Mouse (Mus musculus): ENCODE measurements at regions not wholly inside any gene's neighbourhood (a gene's known extent, or its start where the extent isn't known, plus 50 kb on each side); places are given as distances from the start of the nearest gene placed in this dataset.

- ATAC-seq (ENCODE audit: insufficient number of reproducible peaks, low FRiP score, low TSS enrichment, low read depth) (no peak), DNase-seq (ENCODE audit: low spot score) (no peak)
- Histone ChIP-seq H3K27me3 (ENCODE audit: control insufficient read depth, insufficient read depth, low read length) (no peaks in the 10 kb centered on the region), H3K4me2 (ENCODE audit: low read depth, severe bottlenecking) (no peak overlapping the region), H3K4me3 (ENCODE audit: low read depth, low read length) (no peak overlapping the region), H3K4me1 (ENCODE audit: control insufficient read depth, insufficient read depth, low read length) (no peaks in the 10 kb centered on the region), H3K9ac (ENCODE audit: low read length) (no peak overlapping the region), H3K36me3 (ENCODE audit: control insufficient read depth, insufficient read depth, low read length) (no peaks in the 10 kb centered on the region), H3K27ac (replicated peaks; ENCODE audit: low read depth, low read length) (no peak overlapping the region), H3K9me3 (ENCODE audit: control insufficient read depth, low read length) (no peaks in the 10 kb centered on the region)
- 87% methylated on average over 8 of the region's 8 CpGs for WGBS
Measured at GRCm38 (mm10) chr9:52835481-52836150, 156.0 kb upstream of the AI593442 start.

GRCm38 (mm10) chr9:52826781-52827180 lies 147.2 kb upstream of the AI593442 start:
- no peaks in the 10 kb centered on the region for H3K27me3 ChIP-seq (ENCODE audit: control insufficient read depth, insufficient read depth, low read length)
- no peaks in the 10 kb centered on the region for H3K36me3 ChIP-seq (ENCODE audit: control insufficient read depth, insufficient read depth, low read length)
- no peak for DNase-seq (ENCODE audit: low spot score)
- H3K4me3 ChIP-seq (ENCODE audit: low read depth, low read length) = no peak overlapping the region
- no peak overlapping the region for H3K4me2 ChIP-seq (ENCODE audit: low read depth, severe bottlenecking)
- no peak overlapping the region for H3K27ac ChIP-seq (replicated peaks; ENCODE audit: low read depth, low read length)
- H3K9ac ChIP-seq (ENCODE audit: low read length) = no peak overlapping the region
- WGBS = 80% methylated on average over 1 of the region's 1 CpGs
- no peaks in the 10 kb centered on the region for H3K4me1 ChIP-seq (ENCODE audit: control insufficient read depth, insufficient read depth, low read length)
- H3K9me3 ChIP-seq (ENCODE audit: control insufficient read depth, low read length) = no peaks in the 10 kb centered on the region
- no peak for ATAC-seq (ENCODE audit: insufficient number of reproducible peaks, low FRiP score, low TSS enrichment, low read depth)

GRCm38 (mm10) chr9:52816309-52816708 lies 136.7 kb upstream of the AI593442 start:
- Histone ChIP-seq H3K4me1 (ENCODE audit: control insufficient read depth, insufficient read depth, low read length) (no peaks in the 10 kb centered on the region), H3K4me3 (ENCODE audit: low read depth, low read length) (no peak overlapping the region), H3K9me3 (ENCODE audit: control insufficient read depth, low read length) (no peaks in the 10 kb centered on the region), H3K9ac (ENCODE audit: low read length) (no peak overlapping the region), H3K4me2 (ENCODE audit: low read depth, severe bottlenecking) (no peak overlapping the region), H3K36me3 (ENCODE audit: control insufficient read depth, insufficient read depth, low read length) (no peaks in the 10 kb centered on the region), H3K27me3 (ENCODE audit: control insufficient read depth, insufficient read depth, low read length) (no peaks in the 10 kb centered on the region), H3K27ac (replicated peaks; ENCODE audit: low read depth, low read length) (no peak overlapping the region)
- ATAC-seq (ENCODE audit: insufficient number of reproducible peaks, low FRiP score, low TSS enrichment, low read depth) (no peak), DNase-seq (ENCODE audit: low spot score) (no peak)
- 88% methylated on average over 4 of the region's 4 CpGs for WGBS

GRCm38 (mm10) chr9:52802969-52803368 lies 123.4 kb upstream of the AI593442 start:
- H3K4me1 ChIP-seq (ENCODE audit: control insufficient read depth, insufficient read depth, low read length) = no peaks in the 10 kb centered on the region
- DNase-seq (ENCODE audit: low spot score) (no peak), ATAC-seq (ENCODE audit: insufficient number of reproducible peaks, low FRiP score, low TSS enrichment, low read depth) (no peak)
- WGBS = 95% methylated on average over 13 of the region's 13 CpGs
- H3K36me3 ChIP-seq (ENCODE audit: control insufficient read depth, insufficient read depth, low read length) = no peaks in the 10 kb centered on the region
- no peak overlapping the region for H3K4me3 ChIP-seq (ENCODE audit: low read depth, low read length)
- H3K27me3 ChIP-seq (ENCODE audit: control insufficient read depth, insufficient read depth, low read length) = no peaks in the 10 kb centered on the region
- H3K4me2 ChIP-seq (ENCODE audit: low read depth, severe bottlenecking) = no peak overlapping the region
- no peak overlapping the region for H3K9ac ChIP-seq (ENCODE audit: low read length)
- H3K9me3 ChIP-seq (ENCODE audit: control insufficient read depth, low read length) = no peaks in the 10 kb centered on the region
- no peak overlapping the region for H3K27ac ChIP-seq (replicated peaks; ENCODE audit: low read depth, low read length)

- H3K27ac ChIP-seq (replicated peaks; ENCODE audit: low read depth, low read length) = no peak overlapping the region
- no peaks in the 10 kb centered on the region for H3K4me1 ChIP-seq (ENCODE audit: control insufficient read depth, insufficient read depth, low read length)
Measured at GRCm38 (mm10) chr9:52801801-52802200, 122.2 kb upstream of the AI593442 start.

GRCm38 (mm10) chr9:52800476-52800875 lies 120.9 kb upstream of the AI593442 start:
- Histone ChIP-seq H3K9ac (ENCODE audit: low read length) (no peak overlapping the region), H3K27ac (replicated peaks; ENCODE audit: low read depth, low read length) (no peak overlapping the region), H3K4me3 (ENCODE audit: low read depth, low read length) (no peak overlapping the region), H3K4me2 (ENCODE audit: low read depth, severe bottlenecking) (no peak overlapping the region), H3K36me3 (ENCODE audit: control insufficient read depth, insufficient read depth, low read length) (no peaks in the 10 kb centered on the region), H3K9me3 (ENCODE audit: control insufficient read depth, low read length) (no peaks in the 10 kb centered on the region), H3K4me1 (ENCODE audit: control insufficient read depth, insufficient read depth, low read length) (no peaks in the 10 kb centered on the region), H3K27me3 (ENCODE audit: control insufficient read depth, insufficient read depth, low read length) (no peaks in the 10 kb centered on the region)
- 81% methylated on average over 3 of the region's 3 CpGs for WGBS
- DNase-seq (ENCODE audit: low spot score) = no peak
- no peak for ATAC-seq (ENCODE audit: insufficient number of reproducible peaks, low FRiP score, low TSS enrichment, low read depth)

More at GRCm38 (mm10) chr9:52801801-52802200, 122.2 kb upstream of the AI593442 start:
- DNase-seq (ENCODE audit: low spot score) (no peak), ATAC-seq (ENCODE audit: insufficient number of reproducible peaks, low FRiP score, low TSS enrichment, low read depth) (no peak)
- Histone ChIP-seq H3K36me3 (ENCODE audit: control insufficient read depth, insufficient read depth, low read length) (no peaks in the 10 kb centered on the region), H3K27me3 (ENCODE audit: control insufficient read depth, insufficient read depth, low read length) (no peaks in the 10 kb centered on the region), H3K4me2 (ENCODE audit: low read depth, severe bottlenecking) (no peak overlapping the region), H3K4me3 (ENCODE audit: low read depth, low read length) (no peak overlapping the region), H3K9ac (ENCODE audit: low read length) (no peak overlapping the region), H3K9me3 (ENCODE audit: control insufficient read depth, low read length) (no peaks in the 10 kb centered on the region)
- 92% methylated on average over 5 of the region's 5 CpGs for WGBS

- Histone ChIP-seq H3K27me3 (ENCODE audit: control insufficient read depth, insufficient read depth, low read length) (no peaks in the 10 kb centered on the region), H3K4me1 (ENCODE audit: control insufficient read depth, insufficient read depth, low read length) (no peaks in the 10 kb centered on the region), H3K36me3 (ENCODE audit: control insufficient read depth, insufficient read depth, low read length) (no peaks in the 10 kb centered on the region), H3K9ac (ENCODE audit: low read length) (no peak overlapping the region), H3K9me3 (ENCODE audit: control insufficient read depth, low read length) (no peaks in the 10 kb centered on the region), H3K4me3 (ENCODE audit: low read depth, low read length) (no peak overlapping the region), H3K4me2 (ENCODE audit: low read depth, severe bottlenecking) (no peak overlapping the region), H3K27ac (replicated peaks; ENCODE audit: low read depth, low read length) (no peak overlapping the region)
- no peak for DNase-seq (ENCODE audit: low spot score)
- 50% methylated on average over 1 of the region's 1 CpGs for WGBS
- no peak for ATAC-seq (ENCODE audit: insufficient number of reproducible peaks, low FRiP score, low TSS enrichment, low read depth)
Measured at GRCm38 (mm10) chr9:52792596-52792995, 113.0 kb upstream of the AI593442 start.

GRCm38 (mm10) chr9:52782520-52782919 lies 102.9 kb upstream of the AI593442 start:
- no peak overlapping the region for H3K27ac ChIP-seq (replicated peaks; ENCODE audit: low read depth, low read length)
- ATAC-seq (ENCODE audit: insufficient number of reproducible peaks, low FRiP score, low TSS enrichment, low read depth) = no peak
- no peaks in the 10 kb centered on the region for H3K36me3 ChIP-seq (ENCODE audit: control insufficient read depth, insufficient read depth, low read length)
- H3K27me3 ChIP-seq (ENCODE audit: control insufficient read depth, insufficient read depth, low read length) = no peaks in the 10 kb centered on the region
- no peak for DNase-seq (ENCODE audit: low spot score)
- no peak overlapping the region for H3K4me2 ChIP-seq (ENCODE audit: low read depth, severe bottlenecking)
- no peaks in the 10 kb centered on the region for H3K9me3 ChIP-seq (ENCODE audit: control insufficient read depth, low read length)
- no peak overlapping the region for H3K4me3 ChIP-seq (ENCODE audit: low read depth, low read length)
- H3K9ac ChIP-seq (ENCODE audit: low read length) = no peak overlapping the region
- WGBS = 91% methylated on average over 3 of the region's 3 CpGs
- no peaks in the 10 kb centered on the region for H3K4me1 ChIP-seq (ENCODE audit: control insufficient read depth, insufficient read depth, low read length)

GRCm38 (mm10) chr9:52776542-52776941 lies 97.0 kb upstream of the AI593442 start:
- Histone ChIP-seq H3K27me3 (ENCODE audit: control insufficient read depth, insufficient read depth, low read length) (no peaks in the 10 kb centered on the region), H3K4me2 (ENCODE audit: low read depth, severe bottlenecking) (no peak overlapping the region), H3K4me1 (ENCODE audit: control insufficient read depth, insufficient read depth, low read length) (no peaks in the 10 kb centered on the region), H3K9me3 (ENCODE audit: control insufficient read depth, low read length) (no peaks in the 10 kb centered on the region), H3K4me3 (ENCODE audit: low read depth, low read length) (no peak overlapping the region), H3K9ac (ENCODE audit: low read length) (no peak overlapping the region), H3K36me3 (ENCODE audit: control insufficient read depth, insufficient read depth, low read length) (no peaks in the 10 kb centered on the region), H3K27ac (replicated peaks; ENCODE audit: low read depth, low read length) (no peak overlapping the region)
- ATAC-seq (ENCODE audit: insufficient number of reproducible peaks, low FRiP score, low TSS enrichment, low read depth) = no peak
- peak; percentile 37 for DNase-seq (ENCODE audit: low spot score)
- 26% methylated on average over 6 of the region's 6 CpGs for WGBS

Data from limb, embryonic 11.5 days (tissue).